22 mouse cellular contexts compared by ENCODE assay signal in the genomic region with DNA sequence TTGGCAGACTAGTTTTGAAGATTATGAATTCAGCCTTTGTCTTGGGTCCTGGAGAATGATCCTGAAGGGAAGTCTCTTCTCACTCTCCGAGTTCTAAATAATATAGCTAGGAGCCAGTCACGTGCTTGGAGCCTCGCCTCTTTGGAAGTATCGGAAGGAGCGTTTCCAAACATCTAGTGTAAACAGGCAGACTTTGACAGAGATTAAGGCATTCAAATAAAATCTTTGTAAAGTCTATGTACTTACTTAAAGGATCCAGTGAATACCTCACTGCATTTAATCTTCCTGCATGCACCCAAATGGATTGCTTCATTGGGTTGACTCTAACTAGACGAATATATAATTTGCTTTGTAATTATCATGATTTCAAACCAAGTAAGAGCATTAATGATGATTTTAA. TPM values are rescaled to one million over a fixed set of nuclear protein-coding genes. Genes with fewer than 3 reads are reported as not detected.
DNase-seq lines count a peak whose midpoint lies in the region; ATAC-seq and TF ChIP-seq lines count a peak whose summit lies in the region.
"Had no signal": no experiment of that assay in that cellular context is flagged by ENCODE, and none has a peak within 500 bp of the region (broad histone marks: within the 10 kb centered on the region; RNA-seq: fewer than 3 reads in every experiment).

No protein-coding gene starts in this region.

- no peak for TF ChIP-seq RAD21 in CH12.LX (IDR thresholded peaks at IDR 0.05; ENCODE audit: low read depth, low read length)

- no peaks in the 10 kb centered on the region for H3K9me3 ChIP-seq in lung, postnatal 0 days (ENCODE audit: low read length)
- no peaks in the 10 kb centered on the region for H3K9me3 ChIP-seq in CH12.LX (replicated peaks; ENCODE audit: low read length)
- no peaks in the 10 kb centered on the region for H3K9me3 ChIP-seq in stomach, postnatal 0 days (ENCODE audit: control insufficient read depth, low read length)
- H3K9me3 ChIP-seq: embryonic facial prominence, embryonic 10.5 days; embryonic facial prominence, embryonic 12.5 days; forebrain, embryonic 13.5 days; forebrain, embryonic 15.5 days had no signal

- H3K4me2 ChIP-seq in lung, postnatal 0 days (replicated peaks; ENCODE audit: low read depth, low read length) = no peak overlapping the region
- peak overlapping the region; percentile 61; the same call in 1 of the 2 replicates for H3K4me2 ChIP-seq in CH12.LX (ENCODE audit: insufficient read depth, low read depth, poor library complexity, severe bottlenecking)
- no peak overlapping the region for H3K4me2 ChIP-seq in stomach, postnatal 0 days (replicated peaks; ENCODE audit: low read depth)
- H3K4me2 ChIP-seq: embryonic facial prominence, embryonic 12.5 days; forebrain, embryonic 13.5 days; forebrain, embryonic 15.5 days had no signal

- no peak for ATAC-seq in lung, postnatal 0 days
- 0 out of 2 replicates have a peak, but pooled peaks have one; percentile 53 for ATAC-seq in stomach, postnatal 0 days (ENCODE audit: low FRiP score, low TSS enrichment)
- ATAC-seq: CD4-positive, CD25-positive, alpha-beta regulatory T cell, adult 4 months; forebrain, embryonic 13.5 days; forebrain, embryonic 15.5 days; forebrain, postnatal 0 days had no signal

- H3K9ac ChIP-seq in lung, postnatal 0 days (replicated peaks; ENCODE audit: low read depth) = no peak overlapping the region
- H3K9ac ChIP-seq in CH12.LX (ENCODE audit: insufficient read depth, low read depth) = 0 out of 2 replicates have a peak overlapping the region, but pooled peaks have one; percentile 41
- H3K9ac ChIP-seq in stomach, postnatal 0 days (ENCODE audit: low read length) = no peak overlapping the region
- H3K9ac ChIP-seq: embryonic facial prominence, embryonic 12.5 days; forebrain, embryonic 13.5 days; forebrain, embryonic 15.5 days; forebrain, postnatal 0 days had no signal

- dilution Hi-C loops in CH12.LX (cut with MboI; ENCODE audit: extremely low pct_ligation_motif_present, extremely low pct_unique_long_range_greater_than_20kb, low sequenced_read_pairs) = no loop called here

- no peak overlapping the region for H3K4me3 ChIP-seq in lung, postnatal 0 days (ENCODE audit: low read depth, low read length)
- H3K4me3 ChIP-seq in CH12.LX (replicated peaks in 1 of 3; ENCODE audit: low read depth in 2 of 3, low read length in 2 of 3, poor library complexity in 1 of 3) = no peak overlapping the region
- H3K4me3 ChIP-seq in stomach, postnatal 0 days (ENCODE audit: low read depth, low read length) = no peak overlapping the region
- H3K4me3 ChIP-seq: embryonic facial prominence, embryonic 10.5 days; embryonic facial prominence, embryonic 12.5 days; forebrain, embryonic 13.5 days; forebrain, embryonic 15.5 days had no signal

- TF ChIP-seq EP300 in lung, postnatal 0 days (IDR thresholded peaks at IDR 0.05) = no peak
- no peak for TF ChIP-seq EP300 in CH12.LX (IDR thresholded peaks at IDR 0.05; ENCODE audit: low read length)
- no peak for TF ChIP-seq EP300 in stomach, postnatal 0 days (optimal IDR thresholded peaks at IDR 0.05)

- H3K27ac ChIP-seq in lung, postnatal 0 days (ENCODE audit: low read length) = no peak overlapping the region
- peak overlapping the region; percentile 50; the same call in 1 of the 2 replicates for H3K27ac ChIP-seq in CH12.LX (ENCODE audit: insufficient read depth, low read depth)
- no peak overlapping the region; the same call in 1 of the 2 replicates for H3K27ac ChIP-seq in stomach, postnatal 0 days (replicated peaks)
- H3K27ac ChIP-seq: embryonic facial prominence, embryonic 10.5 days; embryonic facial prominence, embryonic 12.5 days; forebrain, embryonic 13.5 days; forebrain, embryonic 15.5 days had no signal

- H3K36me3 ChIP-seq in lung, postnatal 0 days (ENCODE audit: insufficient read depth, low read length) = no peaks in the 10 kb centered on the region
- H3K36me3 ChIP-seq in CH12.LX (replicated peaks in 1 of 2; ENCODE audit: control insufficient read depth in 1 of 2, insufficient read depth in 1 of 2, low read length in 1 of 2) = peaks cover 4 to 25% of the 10 kb centered on the region in 2 experiments
- no peaks in the 10 kb centered on the region for H3K36me3 ChIP-seq in stomach, postnatal 0 days (ENCODE audit: control insufficient read depth, insufficient read depth, low read length)

- peak; percentile 10 for DNase-seq in lung, postnatal 0 days (ENCODE audit: low spot score)
- no peak for DNase-seq in lung, postnatal 10 days
- DNase-seq in CH12.LX (ENCODE audit: extremely low read depth) = no peak
- DNase-seq in stomach, postnatal 0 days (ENCODE audit: low spot score) = peak; percentile 39
- no peak for DNase-seq in heart, adult 8-10 months (ENCODE audit: low spot score)
- DNase-seq: adrenal gland, adult 2 months; adrenal gland, postnatal 10 days; adrenal gland, postnatal 25 days; B cell, adult 2 months; cerebellum, adult 11-12 months; cerebellum, adult 2 months; cerebellum, adult 9-10 months; cerebellum, postnatal 10 days; cerebellum, postnatal 25 days; forebrain, postnatal 0 days had no signal

- no peaks in the 10 kb centered on the region for H3K79me2 ChIP-seq in CH12.LX (replicated peaks; ENCODE audit: control insufficient read depth, extremely low read depth, insufficient read depth, poor library complexity, severe bottlenecking)

- no peak for TF ChIP-seq CTCF in lung, postnatal 0 days (IDR thresholded peaks at IDR 0.05)
- no peak for TF ChIP-seq CTCF in CH12.LX (conservative IDR thresholded peaks at IDR 0.05 in 1 of 2, IDR thresholded peaks at IDR 0.05 in 1 of 2; ENCODE audit: low read depth in 2 of 2, low read length in 2 of 2)
- no peak for TF ChIP-seq CTCF in stomach, postnatal 0 days (IDR thresholded peaks at IDR 0.05; ENCODE audit: low read depth)

- TF ChIP-seq POLR2A in CH12.LX (IDR thresholded peaks at IDR 0.05; ENCODE audit: low read depth, low read length) = no peak

- in situ Hi-C loops in CH12.LX (cut with MboI; ENCODE audit: low pct_ligation_motif_present, low pct_unique_long_range_greater_than_20kb, low sequenced_read_pairs) = no loop called here

- no peaks in the 10 kb centered on the region for H3K4me1 ChIP-seq in lung, postnatal 0 days (ENCODE audit: insufficient read depth, low read depth, low read length)
- H3K4me1 ChIP-seq in CH12.LX (ENCODE audit: control insufficient read depth in 1 of 2, insufficient read depth in 2 of 2) = peaks cover 11 to 43% of the 10 kb centered on the region in 2 experiments
- no peaks in the 10 kb centered on the region for H3K4me1 ChIP-seq in stomach, postnatal 0 days (replicated peaks; ENCODE audit: control insufficient read depth, insufficient read depth)
- H3K4me1 ChIP-seq: embryonic facial prominence, embryonic 12.5 days; forebrain, embryonic 13.5 days; forebrain, embryonic 15.5 days had no signal

- WGBS in lung, postnatal 0 days = 57% methylated on average over 6 of the region's 6 CpGs
- 45% methylated on average over 6 of the region's 6 CpGs for WGBS in stomach, postnatal 0 days

- no peaks in the 10 kb centered on the region for H3K27me3 ChIP-seq in lung, postnatal 0 days (replicated peaks; ENCODE audit: insufficient read depth, low read length)
- H3K27me3 ChIP-seq in CH12.LX (replicated peaks) = no peaks in the 10 kb centered on the region
- no peaks in the 10 kb centered on the region for H3K27me3 ChIP-seq in stomach, postnatal 0 days (ENCODE audit: control insufficient read depth, insufficient read depth, low read length)
- H3K27me3 ChIP-seq: embryonic facial prominence, embryonic 12.5 days; forebrain, embryonic 13.5 days; forebrain, embryonic 15.5 days had no signal

TF ChIP-seq in CH12.LX, 34 proteins besides CTCF, POLR2A, EP300 and RAD21 (continues in another document):
- TF ChIP-seq MEF2A (IDR thresholded peaks at IDR 0.05; ENCODE audit: borderline replicate concordance, low read depth, low read length) (no peak), MYC (IDR thresholded peaks at IDR 0.05; ENCODE audit: low read depth, low read length) (no peak), ZNF384 (IDR thresholded peaks at IDR 0.05; ENCODE audit: low read depth, low read length) (no peak), JUND (conservative IDR thresholded peaks at IDR 0.05; ENCODE audit: low read depth, low read length) (no peak), JUN (IDR thresholded peaks at IDR 0.05; ENCODE audit: insufficient read depth, low read depth, low read length) (no peak), KAT2A (IDR thresholded peaks at IDR 0.05; ENCODE audit: insufficient replicate concordance, low read length) (no peak), SIN3A (IDR thresholded peaks at IDR 0.05; ENCODE audit: low read length) (no peak), MAZ (IDR thresholded peaks at IDR 0.05; ENCODE audit: low read depth, low read length) (no peak), ELF1 (IDR thresholded peaks at IDR 0.05; ENCODE audit: low read depth, low read length) (no peak)

RNA-seq across cellular contexts. Expression of a gene that starts 20.5 kb away (rescaled TPM):
- polyA plus RNA-seq in lung, postnatal 0 days (2015; fragmentation: Nextera tagmentation; extraction: Ambion mirVana) = 0.13 TPM in 1 of 2 replicates, not detected in the other
- total RNA-seq in CH12.LX (2012; rRNA removed) = 0.13 TPM in 2 replicates
- total RNA-seq in CH12.LX (2014; rRNA removed) = 0.09 TPM in 1 of 2 replicates, not detected in the other
- 0.17 TPM in 1 of 2 replicates, not detected in the other for polyA plus RNA-seq in CH12.LX (2012; ENCODE audit: insufficient read length, low read depth)
- 0.27 and 0.30 TPM in 2 replicates for polyA plus RNA-seq in stomach, postnatal 0 days (2015; fragmentation: Nextera tagmentation; extraction: Ambion mirVana)
- not detected for total RNA-seq in heart, adult 8-10 months (2022)
- total RNA-seq: MEL had no signal
- polyA plus RNA-seq: CD4-positive, CD25-positive, alpha-beta regulatory T cell, adult 4 months had no signal

RNA-seq across cellular contexts. Expression of a gene that starts 40.2 kb away (rescaled TPM):
- 2.0 and 2.6 TPM in 2 replicates for polyA plus RNA-seq in lung, postnatal 0 days (2015; fragmentation: Nextera tagmentation; extraction: Ambion mirVana)
- total RNA-seq in CH12.LX (2012; rRNA removed) (10.0 and 12.0 TPM in 2 replicates), CH12.LX (2014; rRNA removed) (37.9 and 40.5 TPM in 2 replicates)
- polyA plus RNA-seq in CH12.LX (2012; ENCODE audit: insufficient read length, low read depth) = 86.9 and 105 TPM in 2 replicates
- polyA plus RNA-seq in stomach, postnatal 0 days (2015; fragmentation: Nextera tagmentation; extraction: Ambion mirVana) = 0.27 and 0.53 TPM in 2 replicates
- 1 to 10 TPM in 1 of 4 experiments, under 1 TPM in 3; 0.44 to 1.4 (median 0.74) TPM for total RNA-seq in heart, adult 8-10 months (2022)
- total RNA-seq: ES-E14 had no signal
- polyA plus RNA-seq: embryonic facial prominence, embryonic 10.5 days; embryonic facial prominence, embryonic 12.5 days; forebrain, embryonic 13.5 days; forebrain, embryonic 15.5 days had no signal

RNA-seq across cellular contexts. Expression of a gene that starts 47.0 kb away (rescaled TPM):
- 0.61 and 0.64 TPM in 2 replicates for polyA plus RNA-seq in lung, postnatal 0 days (2015; fragmentation: Nextera tagmentation; extraction: Ambion mirVana)
- total RNA-seq in CH12.LX (2012; rRNA removed) (1.0 and 1.2 TPM in 2 replicates), CH12.LX (2014; rRNA removed) (2.8 and 3.8 TPM in 2 replicates)
- 2.9 and 6.2 TPM in 2 replicates for polyA plus RNA-seq in CH12.LX (2012; ENCODE audit: insufficient read length, low read depth)
- 0.05 and 0.28 TPM in 2 replicates for polyA plus RNA-seq in stomach, postnatal 0 days (2015; fragmentation: Nextera tagmentation; extraction: Ambion mirVana)
- under 1 TPM in 2 of 4 experiments, not detected in 2; 0.11 to 0.12 TPM for total RNA-seq in heart, adult 8-10 months (2022)
- total RNA-seq: adrenal gland, postnatal 25 days; forebrain, postnatal 0 days had no signal

RNA-seq across cellular contexts. Expression of a gene that starts 47.0 kb away (rescaled TPM):
- 6.4 and 8.0 TPM in 2 replicates for polyA plus RNA-seq in lung, postnatal 0 days (2015; fragmentation: Nextera tagmentation; extraction: Ambion mirVana)
- total RNA-seq in CH12.LX (2012; rRNA removed) (87.4 and 137 TPM in 2 replicates), CH12.LX (2014; rRNA removed) (164 and 165 TPM in 2 replicates)
- polyA plus RNA-seq in CH12.LX (2012; ENCODE audit: insufficient read length, low read depth) = 138 and 140 TPM in 2 replicates
- 3.0 and 4.5 TPM in 2 replicates for polyA plus RNA-seq in stomach, postnatal 0 days (2015; fragmentation: Nextera tagmentation; extraction: Ambion mirVana)
- 1 to 10 TPM; 1.4 to 3.3 (median 1.6) TPM for total RNA-seq in heart, adult 8-10 months (2022)

Comparison
In these comparisons a context has a peak if more than half of its experiments do, and no peak if none do; other contexts are left out.
1. DNase-seq: peak in lung, postnatal 0 days (single experiment) and stomach, postnatal 0 days (single experiment); none in lung, postnatal 10 days (single experiment), CH12.LX (single experiment) and heart, adult 8-10 months (single experiment).
2. RNA of a gene that starts 40.2 kb away (polyA plus RNA-seq): 86.9 to 105 TPM in CH12.LX; 2.0 to 2.6 TPM in lung, postnatal 0 days and 0.27 to 0.53 TPM in stomach, postnatal 0 days; every median in the first group is over 10 times any median in the second.